Mouse (Mus musculus) hindbrain, embryonic 10.5 days (tissue): ENCODE results near the gene Gm12248. TPM values are rescaled to one million over a fixed set of nuclear protein-coding genes. Genes with fewer than 3 reads are reported as not detected.
A peak's percentile ranks its signal among the peaks of the same experiment; 100 is the strongest.

ENCODE experiments used
- DNase-seq: peaks from one replicate; pipeline ENCODE4 v3.0.0-alpha.2; 2017; ENCODE audit warnings: low spot score
- H3K27ac ChIP-seq: fragments of 300-500 bp; sonication (generic); 2 replicates; pipeline ENCODE4 v1.5.1; 2016; ENCODE audit warnings: mild to moderate bottlenecking, moderate library complexity
- H3K27me3 ChIP-seq: fragments of 300-500 bp; sonication (generic); 2 replicates; pipeline ENCODE4 v1.6.1; 2016; ENCODE audit warnings: mild to moderate bottlenecking; ENCODE audit not compliant: poor library complexity, insufficient read depth, severe bottlenecking
- H3K36me3 ChIP-seq: fragments of 300-500 bp; sonication (generic); 2 replicates; pipeline ENCODE4 v1.6.1; 2016; ENCODE audit warnings: mild to moderate bottlenecking, moderate library complexity
- H3K4me1 ChIP-seq: fragments of 300-500 bp; sonication (generic); replicated peaks from 2 replicates; pipeline ENCODE4 v1.6.1; 2016; ENCODE audit warnings: mild to moderate bottlenecking
- H3K4me3 ChIP-seq: fragments of 300-500 bp; sonication (generic); 2 replicates; pipeline ENCODE4 v1.5.1; 2016; ENCODE audit warnings: mild to moderate bottlenecking, moderate library complexity
- H3K9me3 ChIP-seq: fragments of 300-500 bp; sonication (generic); 2 replicates; pipeline ENCODE4 v1.6.1; 2016; ENCODE audit warnings: mild to moderate bottlenecking, moderate library complexity
- WGBS: fragments of 180-500 bp; shearing (Covaris S2); methylation state at CpG from one replicate; pipeline ENCODE4 v1.1.7; 2016; 5-methylcytosine and 5-hydroxymethylcytosine counted together
- polyA plus RNA-seq: library from polyadenylated mRNA; unstranded; fragments of >200 nt; fragmentation: Nextera tagmentation; extraction: Ambion mirVana; gene quantifications from 2 replicates; pipeline ENCODE4 v1.2.1, GENCODE M21; 2016

The Gm12248 gene
- polyA plus RNA-seq, 1 experiment from 2014 or later, result 0.17 TPM

DNA sequence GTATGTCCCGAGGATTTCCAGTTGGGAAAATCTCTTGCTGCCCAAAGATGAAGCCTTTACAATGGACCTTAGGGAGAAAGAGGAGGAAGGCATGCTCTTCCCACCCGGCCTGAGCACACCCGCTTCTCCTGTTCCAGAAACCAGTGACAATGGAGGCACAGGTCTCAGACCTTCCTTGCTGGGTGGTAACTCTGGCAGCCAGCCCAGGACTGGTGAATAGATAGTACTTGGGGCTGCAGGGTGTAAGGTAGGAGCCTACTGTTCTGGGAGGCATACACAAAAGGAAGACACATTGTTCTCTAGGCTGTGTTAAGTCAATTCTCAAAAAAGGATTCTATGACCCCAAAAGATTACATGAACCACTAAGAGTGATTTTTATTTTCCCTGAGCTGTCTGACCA, 27.7 kb upstream of the Gm12248 start:
- no peak overlapping the region for H3K27ac ChIP-seq
- H3K27me3 ChIP-seq, result no peaks in the 10 kb centered on the region
- DNase-seq, result no peak
- H3K36me3 ChIP-seq, result peaks cover 100% of the 10 kb centered on the region
- H3K4me3 ChIP-seq, result no peak overlapping the region
- WGBS, result 79% methylated on average over 3 of the region's 3 CpGs
- no peaks in the 10 kb centered on the region for H3K9me3 ChIP-seq
- 0 out of 2 replicates have a peak, but pooled peaks cover 2% of the 10 kb centered on the region for H3K4me1 ChIP-seq

DNA sequence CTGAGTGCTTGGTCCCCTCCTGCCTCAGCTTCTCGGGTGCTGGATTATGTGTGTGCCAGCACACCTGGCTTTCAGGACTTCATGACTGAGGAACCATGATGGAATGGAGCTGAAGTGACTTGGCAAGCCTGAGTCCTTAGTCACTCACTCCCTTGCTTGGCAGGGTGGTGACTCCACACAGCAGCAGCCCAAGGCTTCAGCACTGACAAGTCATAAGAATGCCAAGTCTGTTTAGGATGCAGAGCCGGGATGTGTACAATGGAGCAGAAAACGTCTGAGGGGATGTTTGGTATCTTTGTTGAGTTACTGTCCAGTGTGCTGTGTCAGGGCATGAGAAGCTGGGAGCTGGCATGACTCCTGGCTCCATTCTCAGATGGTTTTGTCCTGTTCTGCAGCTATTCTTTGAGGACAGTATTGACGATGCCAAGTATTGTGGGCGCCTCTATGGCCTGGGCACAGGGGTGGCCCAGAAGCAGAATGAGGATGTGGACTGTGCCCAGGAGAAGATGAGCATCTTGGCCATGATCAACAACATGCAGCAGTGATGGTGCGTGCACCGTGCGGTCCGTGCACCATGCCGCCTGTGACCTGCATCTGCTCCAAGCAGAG, 24.2 kb upstream of the Gm12248 start:
- Histone ChIP-seq H3K36me3 (peaks cover 100% of the 10 kb centered on the region), H3K27me3 (no peaks in the 10 kb centered on the region), H3K27ac (no peak overlapping the region), H3K4me1 (0 out of 2 replicates have a peak, but pooled peaks cover 2% of the 10 kb centered on the region), H3K4me3 (no peak overlapping the region), H3K9me3 (no peaks in the 10 kb centered on the region)
- 91% methylated on average over 10 of the region's 10 CpGs for WGBS
- DNase-seq, result no peak

DNA sequence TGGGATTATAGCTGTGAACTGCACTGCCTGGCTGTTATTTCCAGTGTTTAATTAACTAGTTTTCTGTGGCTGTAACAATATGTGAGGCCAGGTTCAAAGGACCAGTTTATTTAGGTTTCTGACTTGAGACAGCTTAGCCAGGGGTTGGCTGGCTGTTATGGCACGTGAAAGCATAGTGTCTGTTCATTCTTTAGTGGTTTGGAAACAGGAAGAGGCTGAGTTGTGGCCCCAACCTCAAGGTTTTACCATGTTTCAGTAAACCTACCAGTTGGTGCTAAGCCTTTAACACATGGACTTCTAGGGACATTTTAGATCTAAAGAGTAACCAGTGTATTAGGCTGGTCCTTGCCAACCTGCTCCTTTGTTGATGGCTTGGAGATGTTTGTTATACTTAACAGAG, 23.6 kb upstream of the Gm12248 start:
- H3K27ac ChIP-seq, result no peak overlapping the region
- WGBS, result 79% methylated on average over 1 of the region's 1 CpGs
- no peak overlapping the region for H3K4me3 ChIP-seq
- H3K4me1 ChIP-seq, result 0 out of 2 replicates have a peak, but pooled peaks cover 2% of the 10 kb centered on the region
- H3K36me3 ChIP-seq, result peaks cover 100% of the 10 kb centered on the region
- no peaks in the 10 kb centered on the region for H3K27me3 ChIP-seq
- DNase-seq, result no peak
- H3K9me3 ChIP-seq, result no peaks in the 10 kb centered on the region

DNA sequence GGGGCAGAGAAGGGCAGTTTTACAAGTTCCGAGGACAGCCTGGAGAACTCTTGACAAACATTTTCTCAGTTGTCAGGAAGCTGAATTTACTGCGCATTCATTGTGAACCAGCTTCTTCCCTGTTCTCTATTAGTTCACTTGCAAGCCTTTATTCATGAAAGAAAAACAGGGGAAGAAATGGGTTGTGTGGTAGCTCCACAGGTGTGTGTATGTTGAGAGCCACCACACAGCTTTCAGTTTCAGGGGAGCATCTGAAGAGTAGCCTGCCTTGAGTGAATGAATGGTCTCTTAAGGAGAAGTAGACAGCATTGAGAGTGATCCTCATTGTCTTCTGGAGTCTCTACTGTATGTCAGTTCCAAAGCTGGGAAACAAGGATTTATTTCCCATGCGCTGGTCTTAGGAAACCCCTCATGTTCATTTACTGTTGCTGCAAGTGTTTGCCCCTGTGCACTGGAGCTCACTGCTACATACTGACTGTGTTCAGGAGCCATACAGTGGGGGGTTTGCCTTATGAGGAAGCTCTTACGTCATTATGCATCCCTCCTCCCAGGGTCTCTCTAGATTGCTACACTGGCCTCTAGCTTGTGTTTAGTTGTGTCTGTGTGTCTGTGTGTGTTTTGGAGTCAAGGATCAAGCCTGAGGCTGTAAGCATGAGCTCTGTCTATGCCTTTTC, 14.9 kb upstream of the Gm12248 start:
- H3K9me3 ChIP-seq, result no peaks in the 10 kb centered on the region
- no peak overlapping the region for H3K4me3 ChIP-seq
- H3K27me3 ChIP-seq, result no peaks in the 10 kb centered on the region
- H3K36me3 ChIP-seq, result peaks cover 49% of the 10 kb centered on the region
- no peak overlapping the region for H3K27ac ChIP-seq
- DNase-seq, result no peak
- H3K4me1 ChIP-seq, result peaks cover 27% of the 10 kb centered on the region
- WGBS, result 91% methylated on average over 4 of the region's 4 CpGs

DNA sequence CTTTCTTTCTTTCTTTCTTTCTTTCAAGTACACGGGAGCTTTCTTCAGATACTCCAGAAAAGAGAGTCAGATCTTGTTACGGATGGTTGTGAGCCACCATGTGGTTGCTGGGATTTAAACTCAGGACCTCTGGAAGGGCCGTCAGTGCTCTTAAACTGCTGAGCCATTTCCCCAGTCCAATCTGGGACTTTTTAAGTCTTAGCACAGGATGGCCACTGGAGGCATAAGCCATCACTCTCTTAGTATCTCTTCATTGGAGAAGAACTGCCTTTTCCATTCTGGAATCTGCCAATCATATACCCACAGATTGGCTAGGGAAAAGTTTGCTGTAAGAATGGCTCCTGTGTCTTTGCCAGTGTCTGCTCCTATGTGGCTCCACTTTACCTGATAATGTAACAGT, 14.1 kb upstream of the Gm12248 start:
- H3K27me3 ChIP-seq, result no peaks in the 10 kb centered on the region

DNA sequence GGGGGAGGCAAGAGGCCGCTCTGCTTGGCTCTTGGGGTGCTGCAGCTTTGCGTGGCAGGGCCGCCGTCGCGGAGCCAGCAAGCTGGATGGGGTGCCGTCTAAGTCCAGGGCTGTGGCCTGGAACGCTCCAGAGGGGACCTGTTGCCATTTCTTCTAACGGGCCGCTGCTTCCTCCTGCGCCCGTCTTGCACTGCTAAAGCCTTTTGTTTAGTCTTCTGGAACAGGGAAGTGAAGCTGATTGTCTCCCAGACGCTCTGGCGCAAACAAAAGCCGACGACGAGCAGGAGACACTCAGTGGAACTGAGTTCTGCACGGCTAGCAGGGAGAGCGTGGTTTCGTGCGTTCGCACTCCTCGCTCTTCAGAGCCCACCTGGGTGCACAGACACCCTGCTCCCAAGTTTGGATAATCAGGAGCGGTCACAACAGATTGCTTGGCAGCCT, 11.4 kb upstream of the Gm12248 start:
- no peak for DNase-seq
- H3K4me3 ChIP-seq, result peak overlapping the region; percentile 94
- WGBS, result under 1% methylated on average over 24 of the region's 24 CpGs
- peaks cover 14% of the 10 kb centered on the region for H3K36me3 ChIP-seq
- no peaks in the 10 kb centered on the region for H3K9me3 ChIP-seq
- H3K27me3 ChIP-seq, result 0 out of 2 replicates have a peak, but pooled peaks cover under 1% of the 10 kb centered on the region
- peaks cover 32% of the 10 kb centered on the region for H3K4me1 ChIP-seq
- peak overlapping the region; percentile 97 for H3K27ac ChIP-seq

More for the DNA sequence above, 14.1 kb upstream of the Gm12248 start:
- 72% methylated on average over 3 of the region's 3 CpGs for WGBS
- peaks cover 32% of the 10 kb centered on the region for H3K4me1 ChIP-seq
- H3K9me3 ChIP-seq, result no peaks in the 10 kb centered on the region
- peaks cover 41% of the 10 kb centered on the region for H3K36me3 ChIP-seq
- no peak overlapping the region for H3K27ac ChIP-seq
- no peak for DNase-seq
- H3K4me3 ChIP-seq, result no peak overlapping the region

DNA sequence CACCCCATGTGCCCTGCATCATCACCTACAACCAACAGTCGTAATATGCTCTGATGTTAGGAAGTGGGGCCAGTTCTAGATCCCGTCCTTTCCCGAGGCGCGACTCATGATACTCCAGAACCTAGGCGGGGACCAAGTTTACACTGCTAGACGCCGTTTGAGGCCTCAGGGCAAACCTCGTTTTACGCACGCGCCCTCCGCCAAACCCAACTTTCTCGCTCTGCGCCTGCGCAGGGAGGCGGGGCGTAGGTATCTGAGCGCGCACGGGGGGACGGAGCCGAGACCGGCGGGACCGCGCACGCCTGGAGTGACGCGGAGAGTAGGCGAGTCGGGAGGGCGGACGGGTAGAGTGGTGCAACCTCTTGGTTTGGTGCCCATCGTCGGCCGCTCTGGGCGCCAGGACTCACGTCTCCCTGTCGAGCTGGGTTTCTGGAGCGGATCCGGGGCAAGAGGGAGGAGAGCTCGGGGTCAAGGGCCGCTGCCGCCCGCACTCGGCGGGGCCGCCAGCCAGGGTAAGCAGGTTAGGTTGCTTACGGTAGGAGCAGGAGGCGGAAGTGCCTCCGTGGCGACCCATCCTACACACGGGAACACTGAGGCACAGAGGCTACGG, 10.9 kb upstream of the Gm12248 start, which contains the start of gene Cnot8:
Cnot8 (plus strand) TSS at position 457 of the 610 bp plus-strand sequence.
- peak within 1 kb of the TSS; percentile 94 for H3K4me3 ChIP-seq
- H3K27me3 ChIP-seq, result peaks cover 6% of the 10 kb centered on the region
- H3K4me1 ChIP-seq, result peaks cover 32% of the 10 kb centered on the region
- peak within 1 kb of the TSS; percentile 97 for H3K27ac ChIP-seq
- DNase-seq, result peak; percentile 99
- under 1% methylated on average over 55 of the region's 55 CpGs for WGBS
- no peaks in the 10 kb centered on the region for H3K9me3 ChIP-seq
- H3K36me3 ChIP-seq, result peaks cover 11% of the 10 kb centered on the region

DNA sequence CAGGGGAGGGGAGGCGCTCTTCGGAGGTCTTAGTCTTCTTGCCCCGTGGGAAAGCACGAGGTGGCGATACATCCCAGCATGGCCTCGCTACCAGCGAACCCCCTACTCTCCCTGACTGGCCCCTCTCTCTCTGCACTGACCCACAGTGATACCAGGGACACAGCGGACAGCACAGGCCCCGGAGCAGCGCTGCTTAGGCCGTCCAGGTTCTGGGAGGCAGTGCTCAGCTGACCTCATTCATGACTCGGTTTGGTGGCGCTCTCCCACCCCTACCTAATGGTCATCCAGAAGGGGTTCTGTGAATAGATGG, 10.4 kb upstream of the Gm12248 start:
- peaks cover 11% of the 10 kb centered on the region for H3K27me3 ChIP-seq
- 52% methylated on average over 13 of the region's 13 CpGs for WGBS

DNA sequence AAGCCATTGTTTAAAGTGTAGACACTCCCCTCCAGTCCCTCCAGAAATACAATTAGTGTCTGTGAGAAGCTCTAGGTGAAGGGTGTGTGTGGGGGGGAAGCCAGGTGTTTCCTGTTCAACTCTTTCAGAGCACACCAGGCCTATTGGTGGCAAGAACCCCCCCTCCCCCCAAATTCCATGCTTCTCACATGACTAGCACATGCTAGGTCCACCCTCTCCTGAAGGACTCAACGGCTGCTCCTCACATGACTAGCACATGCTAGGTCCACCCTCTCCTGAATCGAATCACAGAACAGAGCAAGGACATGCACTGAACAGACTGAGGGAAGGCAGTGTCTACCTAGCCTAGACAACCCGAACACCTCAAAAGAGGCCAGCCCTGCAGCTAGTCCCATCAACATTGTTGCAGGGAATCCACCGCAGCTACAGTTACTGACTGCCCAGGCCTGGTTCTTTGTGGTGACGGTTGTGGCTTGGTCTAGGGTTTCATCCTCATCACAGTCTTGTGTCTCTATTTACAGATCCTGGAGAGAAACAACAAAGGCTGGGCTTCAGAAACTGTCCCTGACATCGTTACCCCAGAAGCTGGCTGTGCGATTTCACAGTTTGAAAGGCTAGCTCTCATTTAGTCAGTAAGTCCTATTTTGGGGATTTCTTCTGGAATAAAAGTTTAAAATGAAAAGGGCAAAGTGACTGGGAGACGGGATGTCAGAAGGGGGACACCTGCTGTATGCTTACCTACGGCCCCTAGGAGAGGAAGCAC, 9.8 kb upstream of the Gm12248 start:
- peak overlapping the region; percentile 97 for H3K27ac ChIP-seq
- DNase-seq, result no peak

More for the DNA sequence above, 10.4 kb upstream of the Gm12248 start:
- Histone ChIP-seq H3K36me3 (peaks cover 8% of the 10 kb centered on the region), H3K4me3 (peak overlapping the region; percentile 94), H3K27ac (peak overlapping the region; percentile 97), H3K9me3 (no peaks in the 10 kb centered on the region), H3K4me1 (peaks cover 32% of the 10 kb centered on the region)
- no peak for DNase-seq

DNA sequence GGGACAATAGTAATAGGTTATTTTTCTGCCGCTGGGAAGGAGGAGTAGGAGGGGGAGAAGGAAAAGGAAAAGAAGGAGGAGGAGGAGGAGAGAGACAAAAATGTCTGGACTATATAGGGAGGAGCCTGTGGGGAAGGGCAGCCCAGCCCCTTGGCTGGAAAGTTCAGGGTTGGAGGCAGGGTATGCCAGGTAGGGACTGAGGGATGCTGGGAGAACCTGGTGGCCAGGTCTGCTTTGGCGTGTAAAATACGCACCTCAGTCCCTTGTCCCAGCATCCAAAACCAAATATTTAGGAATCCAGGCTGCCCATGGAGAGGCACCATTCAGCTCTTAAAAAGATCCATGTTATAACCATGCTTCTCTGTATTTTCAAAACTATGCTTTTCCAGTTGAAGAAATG, 9.2 kb upstream of the Gm12248 start:
- Histone ChIP-seq H3K9me3 (no peaks in the 10 kb centered on the region), H3K27me3 (peaks cover 22% of the 10 kb centered on the region), H3K36me3 (no peaks in the 10 kb centered on the region), H3K27ac (no peak overlapping the region), H3K4me1 (peaks cover 37% of the 10 kb centered on the region), H3K4me3 (no peak overlapping the region)
- no peak for DNase-seq
- 85% methylated on average over 3 of the region's 3 CpGs for WGBS

More for the DNA sequence above, 9.8 kb upstream of the Gm12248 start:
- peaks cover 34% of the 10 kb centered on the region for H3K4me1 ChIP-seq
- peaks cover 2% of the 10 kb centered on the region for H3K36me3 ChIP-seq
- H3K9me3 ChIP-seq, result no peaks in the 10 kb centered on the region
- peaks cover 16% of the 10 kb centered on the region for H3K27me3 ChIP-seq
- WGBS, result 84% methylated on average over 9 of the region's 9 CpGs
- H3K4me3 ChIP-seq, result peak overlapping the region; percentile 94

DNA sequence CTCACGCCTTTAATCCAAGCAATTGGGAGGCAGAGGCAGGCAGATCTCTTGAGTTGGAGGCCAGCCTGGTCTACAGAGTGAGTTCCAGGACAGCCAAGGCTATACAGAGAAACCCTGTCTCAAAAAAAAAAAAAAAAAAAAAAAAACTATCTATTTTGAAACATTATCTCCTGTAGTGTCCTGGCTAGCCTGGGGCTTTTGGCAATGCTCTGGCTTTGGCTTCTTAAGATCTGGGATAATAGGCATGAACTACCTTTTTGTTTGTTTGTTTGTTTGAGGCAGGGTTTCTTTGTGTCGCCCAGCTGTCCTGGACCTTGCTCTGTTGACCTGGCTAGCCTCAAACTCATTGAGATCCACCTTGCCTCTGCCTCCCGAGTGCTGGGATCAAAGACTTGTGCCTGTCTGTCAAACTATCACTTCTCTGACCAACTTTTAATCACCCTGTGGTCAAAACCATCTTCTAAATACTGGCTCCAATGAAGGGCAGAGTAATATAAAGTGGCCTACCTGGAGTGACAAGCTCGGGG, 8.3 kb upstream of the Gm12248 start:
- H3K4me1 ChIP-seq, result peaks cover 38% of the 10 kb centered on the region
- no peak overlapping the region for H3K4me3 ChIP-seq
- H3K36me3 ChIP-seq, result no peaks in the 10 kb centered on the region
- DNase-seq, result no peak
- 79% methylated on average over 4 of the region's 4 CpGs for WGBS
- H3K27me3 ChIP-seq, result peaks cover 31% of the 10 kb centered on the region
- H3K27ac ChIP-seq, result no peak overlapping the region
- no peaks in the 10 kb centered on the region for H3K9me3 ChIP-seq

DNA sequence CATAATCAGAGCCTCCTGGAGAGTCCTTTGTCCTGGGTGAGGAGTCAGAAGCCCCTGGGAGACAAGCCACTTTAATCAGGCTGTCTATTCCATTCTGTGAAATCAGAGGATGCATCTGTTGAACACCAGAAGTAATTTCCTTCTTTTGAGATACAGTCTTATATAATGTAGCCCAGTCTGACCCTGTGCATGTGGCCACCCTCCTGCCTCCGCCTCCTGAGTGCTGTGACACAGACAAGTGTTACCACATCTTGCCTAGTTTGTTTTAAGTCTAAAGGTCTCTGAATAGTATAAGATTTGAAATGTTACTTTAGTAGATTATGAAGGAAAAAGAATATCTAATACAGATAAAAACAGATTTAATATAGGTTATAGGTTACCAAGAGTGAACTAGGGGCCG, 7.1 kb upstream of the Gm12248 start:
- Histone ChIP-seq H3K4me1 (peaks cover 30% of the 10 kb centered on the region), H3K27ac (no peak overlapping the region), H3K9me3 (no peaks in the 10 kb centered on the region), H3K36me3 (no peaks in the 10 kb centered on the region), H3K27me3 (peaks cover 40% of the 10 kb centered on the region), H3K4me3 (no peak overlapping the region)
- no peak for DNase-seq
- 89% methylated on average over 2 of the region's 2 CpGs for WGBS
